In genomic region chr7:45050945-45051600, GRCm38 (mm10) we compare ENCODE assay signal across 1 mouse cellular context.
TF ChIP-seq lines count a peak whose summit lies in the region.

No protein-coding gene starts in this region.

TF ChIP-seq in MEL, 35 proteins besides CTCF, POLR2A, EP300 and RAD21:
- TF ChIP-seq GATA1 (IDR thresholded peaks at IDR 0.05; ENCODE audit: low read depth, low read length), result peak; percentile 46; the same call in 1 of the 2 replicates
- 0 out of 2 replicates have a peak, but pooled peaks have one; percentile 16 for TF ChIP-seq CHD2 (IDR thresholded peaks at IDR 0.05; ENCODE audit: low read length)
- no peak for TF ChIP-seq POLR2AphosphoS5 (IDR thresholded peaks at IDR 0.05; ENCODE audit: borderline replicate concordance, low read depth, low read length)
